Mouse (Mus musculus) midbrain, embryonic 15.5 days (tissue): ENCODE measurements around the gene Ostn. TPM values are rescaled to one million over a fixed set of nuclear protein-coding genes. Genes with fewer than 3 reads are reported as not detected.

Experiments used
- ATAC-seq: fragments of 200-750 bp; cut with Nextera tagmentation; replicated peaks from 2 replicates; pipeline ENCODE4 v1.8.0; 2017; ENCODE audit warnings: moderate TSS enrichment
- H3K27ac ChIP-seq: fragments of 300-500 bp; sonication (generic); 2 replicates; pipeline ENCODE4 v1.5.1; 2015; ENCODE audit warnings: mild to moderate bottlenecking, inconsistent platforms
- H3K27me3 ChIP-seq: fragments of 300-500 bp; sonication (generic); replicated peaks from 2 replicates; pipeline ENCODE4 v1.6.1; 2015; ENCODE audit warnings: inconsistent platforms
- H3K36me3 ChIP-seq: fragments of 300-500 bp; sonication (generic); replicated peaks from 2 replicates; pipeline ENCODE4 v1.6.1; 2015; ENCODE audit warnings: inconsistent platforms
- H3K4me1 ChIP-seq: fragments of 300-500 bp; sonication (generic); 2 replicates; pipeline ENCODE4 v1.6.1; 2015; ENCODE audit warnings: inconsistent platforms
- H3K4me2 ChIP-seq: fragments of 300-500 bp; sonication (generic); 2 replicates; pipeline ENCODE4 v1.6.1; 2015; ENCODE audit warnings: inconsistent platforms, mild to moderate bottlenecking, moderate library complexity
- H3K4me3 ChIP-seq: fragments of 300-500 bp; sonication (generic); 2 replicates; pipeline ENCODE4 v1.5.1; 2015; ENCODE audit warnings: mild to moderate bottlenecking, inconsistent platforms
- H3K9ac ChIP-seq: fragments of 300-500 bp; sonication (generic); 2 replicates; pipeline ENCODE4 v1.6.1; 2015; ENCODE audit warnings: mild to moderate bottlenecking, inconsistent platforms
- H3K9me3 ChIP-seq: fragments of 300-500 bp; sonication (generic); 2 replicates; pipeline ENCODE4 v1.6.1; 2016; ENCODE audit warnings: inconsistent platforms
- WGBS: fragments of 180-500 bp; shearing (Covaris S2); methylation state at CpG from one replicate; pipeline ENCODE4 v1.1.7; 2015; ENCODE audit warnings: mixed read lengths; 5-methylcytosine and 5-hydroxymethylcytosine counted together
- polyA plus RNA-seq: library from polyadenylated mRNA; unstranded; fragments of >200 nt; fragmentation: Nextera tagmentation; extraction: Ambion mirVana; gene quantifications from 2 replicates; pipeline ENCODE4 v1.2.1, GENCODE M21; 2015

The Ostn gene
- polyA plus RNA-seq, 1 experiment from 2014 or later, result not detected

GRCm38 (mm10) chr16:27389534-27390282 is 82.4 kb downstream of the Ostn start:
- WGBS, result 21% methylated on average over 7 of the region's 7 CpGs
- peak overlapping the region; percentile 96 for H3K27ac ChIP-seq

DNA sequence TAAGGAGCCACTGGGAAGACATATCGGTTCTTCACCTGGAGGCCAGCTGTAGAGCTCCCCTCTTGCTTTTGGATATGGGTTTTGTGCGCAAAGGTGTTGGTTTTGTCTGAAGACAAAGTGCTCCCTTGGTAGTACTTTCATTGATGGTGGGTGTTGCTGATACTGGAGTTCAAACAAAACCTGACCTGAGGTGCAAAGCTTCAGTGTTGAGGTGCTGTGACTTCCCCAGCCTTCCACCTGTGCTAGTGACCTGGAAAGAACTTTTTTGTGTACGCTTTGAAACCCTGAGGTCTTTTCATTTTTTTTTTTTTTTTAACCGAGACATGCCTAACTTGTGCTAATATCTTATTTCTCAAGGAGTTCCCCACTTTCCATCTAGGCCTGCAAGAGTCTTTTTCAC is 83.0 kb downstream of the Ostn start:
- Histone ChIP-seq H3K4me1 (peaks cover 33% of the 10 kb centered on the region), H3K27ac (no peak overlapping the region), H3K9me3 (no peaks in the 10 kb centered on the region), H3K9ac (no peak overlapping the region), H3K4me3 (peak overlapping the region; percentile 81), H3K36me3 (no peaks in the 10 kb centered on the region), H3K4me2 (peak overlapping the region; percentile 76), H3K27me3 (no peaks in the 10 kb centered on the region)
- no peak for ATAC-seq
- 89% methylated on average over 4 of the region's 4 CpGs for WGBS

More at GRCm38 (mm10) chr16:27389534-27390282, 82.4 kb downstream of the Ostn start:
- H3K4me1 ChIP-seq, result peaks cover 33% of the 10 kb centered on the region
- no peaks in the 10 kb centered on the region for H3K36me3 ChIP-seq
- ATAC-seq, result peak; percentile 40
- no peaks in the 10 kb centered on the region for H3K27me3 ChIP-seq
- H3K4me2 ChIP-seq, result peak overlapping the region; percentile 76
- no peaks in the 10 kb centered on the region for H3K9me3 ChIP-seq
- H3K9ac ChIP-seq, result peak overlapping the region; percentile 90
- H3K4me3 ChIP-seq, result peak overlapping the region; percentile 81

DNA sequence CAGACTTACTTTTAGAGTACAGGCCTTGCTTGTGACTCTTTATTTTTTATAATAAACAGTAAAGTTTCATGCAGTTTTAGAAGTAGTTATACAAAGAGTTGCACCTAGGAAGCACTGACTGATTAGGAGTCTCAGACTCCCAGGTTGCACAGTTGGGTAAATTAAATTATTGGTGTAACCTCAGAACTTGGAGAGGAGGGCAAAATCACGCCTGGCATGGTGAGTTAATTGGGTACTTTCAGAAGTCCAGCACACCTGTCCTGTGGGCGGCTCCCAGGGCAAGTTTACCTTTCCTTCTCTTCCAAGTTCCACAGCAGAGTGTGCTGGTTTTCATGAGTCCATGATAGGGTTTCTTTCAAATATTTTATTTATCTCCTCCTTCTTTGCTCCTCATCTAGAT is 84.6 kb downstream of the Ostn start:
- no peak for ATAC-seq
- no peak overlapping the region for H3K4me3 ChIP-seq
- 90% methylated on average over 2 of the region's 2 CpGs for WGBS
- H3K27me3 ChIP-seq, result no peaks in the 10 kb centered on the region
- 0 out of 2 replicates have a peak, but pooled peaks cover 3% of the 10 kb centered on the region for H3K36me3 ChIP-seq
- H3K9me3 ChIP-seq, result no peaks in the 10 kb centered on the region
- no peak overlapping the region; the same call in 1 of the 2 replicates for H3K4me2 ChIP-seq
- peaks cover 33% of the 10 kb centered on the region for H3K4me1 ChIP-seq
- H3K27ac ChIP-seq, result no peak overlapping the region
- H3K9ac ChIP-seq, result no peak overlapping the region

- Histone ChIP-seq H3K4me1 (peaks cover 19% of the 10 kb centered on the region), H3K36me3 (0 out of 2 replicates have a peak, but pooled peaks cover 3% of the 10 kb centered on the region), H3K9me3 (no peaks in the 10 kb centered on the region), H3K4me3 (no peak overlapping the region), H3K9ac (no peak overlapping the region), H3K27me3 (no peaks in the 10 kb centered on the region), H3K27ac (no peak overlapping the region), H3K4me2 (no peak overlapping the region)
- no peak for ATAC-seq
- WGBS, result 96% methylated on average over 4 of the region's 4 CpGs
These were observed 88.2 kb downstream of the Ostn start for GRCm38 (mm10) chr16:27395251-27396037.

- Histone ChIP-seq H3K27ac (no peak overlapping the region), H3K36me3 (0 out of 2 replicates have a peak, but pooled peaks cover 3% of the 10 kb centered on the region), H3K27me3 (no peaks in the 10 kb centered on the region), H3K4me3 (no peak overlapping the region), H3K9me3 (no peaks in the 10 kb centered on the region), H3K4me1 (peaks cover 5% of the 10 kb centered on the region), H3K9ac (no peak overlapping the region), H3K4me2 (no peak overlapping the region)
- ATAC-seq, result no peak
- WGBS, result 100% methylated on average over 1 of the region's 1 CpGs
These were observed 89.7 kb downstream of the Ostn start for GRCm38 (mm10) chr16:27396951-27397350.

DNA sequence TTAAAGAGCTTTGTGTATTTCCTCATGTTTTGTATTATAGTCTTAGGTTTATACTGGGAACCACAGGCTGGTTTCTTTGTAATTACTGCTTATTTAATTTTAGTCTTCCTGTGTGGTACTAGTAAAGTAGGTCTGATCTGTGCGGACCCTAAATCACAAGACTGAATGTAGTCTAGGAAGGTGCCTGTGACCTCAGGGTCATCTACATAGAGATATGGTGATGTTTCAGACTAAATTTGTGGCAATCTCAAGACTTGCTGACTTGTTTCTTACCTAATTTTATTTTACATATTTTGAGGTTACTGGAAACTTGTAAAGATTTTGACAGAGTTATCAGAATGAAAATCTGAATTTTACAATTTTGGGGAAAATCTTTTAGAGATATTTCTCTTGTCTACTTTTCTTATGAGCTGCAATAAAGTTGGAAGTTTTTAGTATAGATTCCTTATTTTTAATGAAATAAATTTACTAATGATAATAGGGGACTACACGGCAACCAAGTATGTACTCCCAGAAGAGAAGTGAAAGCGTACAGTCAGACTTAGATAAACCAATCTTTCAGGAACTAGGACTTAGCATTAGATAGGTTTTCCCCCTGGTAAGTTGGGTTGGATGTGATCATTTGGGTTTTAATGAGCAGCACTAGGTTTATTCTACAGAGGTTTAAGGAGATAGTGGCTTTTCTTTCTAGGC is 91.9 kb downstream of the Ostn start:
- H3K4me2 ChIP-seq, result no peak overlapping the region
- no peak for ATAC-seq
- no peaks in the 10 kb centered on the region for H3K9me3 ChIP-seq
- no peaks in the 10 kb centered on the region for H3K4me1 ChIP-seq
- WGBS, result 96% methylated on average over 3 of the region's 3 CpGs
- H3K4me3 ChIP-seq, result no peak overlapping the region
- no peak overlapping the region for H3K27ac ChIP-seq
- 0 out of 2 replicates have a peak, but pooled peaks cover 3% of the 10 kb centered on the region for H3K36me3 ChIP-seq
- no peaks in the 10 kb centered on the region for H3K27me3 ChIP-seq
- no peak overlapping the region for H3K9ac ChIP-seq

DNA sequence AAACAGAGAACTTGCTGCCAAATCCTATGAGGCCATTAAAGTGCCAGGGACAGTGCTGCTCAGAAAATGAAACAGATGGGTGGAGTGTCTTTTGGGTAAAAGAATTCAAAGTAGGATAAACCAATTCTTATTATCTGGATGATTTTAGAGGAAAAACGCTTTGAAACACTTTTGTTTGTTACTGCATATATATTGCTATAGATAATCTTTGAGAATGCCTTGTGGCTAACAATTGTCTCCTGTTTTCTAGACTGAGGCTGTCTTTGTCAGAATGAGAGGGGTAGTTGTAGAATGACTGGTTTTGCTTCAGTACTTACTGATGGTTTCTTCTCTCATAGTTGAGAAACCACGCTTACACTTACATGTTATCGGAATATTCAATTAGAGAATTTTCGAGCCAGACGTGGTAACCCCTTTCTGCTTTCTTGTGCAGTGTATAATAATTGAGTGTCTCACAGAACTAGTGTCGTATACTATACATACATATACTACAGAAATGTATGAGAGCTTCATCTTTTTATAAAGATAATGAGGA is 92.5 kb downstream of the Ostn start:
- H3K4me2 ChIP-seq, result no peak overlapping the region
- no peaks in the 10 kb centered on the region for H3K4me1 ChIP-seq
- H3K4me3 ChIP-seq, result no peak overlapping the region
- ATAC-seq, result no peak
- H3K9me3 ChIP-seq, result no peaks in the 10 kb centered on the region
- H3K27ac ChIP-seq, result no peak overlapping the region
- H3K36me3 ChIP-seq, result 0 out of 2 replicates have a peak, but pooled peaks cover 3% of the 10 kb centered on the region
- 87% methylated on average over 6 of the region's 6 CpGs for WGBS
- H3K9ac ChIP-seq, result no peak overlapping the region
- H3K27me3 ChIP-seq, result no peaks in the 10 kb centered on the region

Other genes starting within 250 kb of the Ostn start
- 0.56 TPM in 1 of 2 replicates, not detected in the other for gene Uts2b, start 62.8 kb downstream of the Ostn start, polyA plus RNA-seq
- 44.5 and 48.4 TPM in 2 replicates for gene Ccdc50, start 81.4 kb downstream of the Ostn start, polyA plus RNA-seq